Mouse (Mus musculus) limb, embryonic 13.5 days (tissue): Measurements from ENCODE around the gene Dhodh. TPM values are rescaled to one million over a fixed set of nuclear protein-coding genes. Genes with fewer than 3 reads are reported as not detected.

Experiments used
- ATAC-seq: fragments of 200-750 bp; cut with Nextera tagmentation; 2 replicates; pipeline ENCODE4 v1.8.0; 2017; ENCODE audit warnings: low read depth, moderate number of reproducible peaks, moderate TSS enrichment; ENCODE audit not compliant: low FRiP score
- H3K27ac ChIP-seq: fragments of 300-500 bp; sonication (generic); 2 replicates; pipeline ENCODE4 v1.5.1; 2015; ENCODE audit warnings: inconsistent platforms, mild to moderate bottlenecking, moderate library complexity
- H3K27me3 ChIP-seq: fragments of 300-500 bp; sonication (generic); 2 replicates; pipeline ENCODE4 v1.6.1; 2015; ENCODE audit warnings: mild to moderate bottlenecking, inconsistent platforms
- H3K36me3 ChIP-seq: fragments of 300-500 bp; sonication (generic); 2 replicates; pipeline ENCODE4 v1.6.1; 2015; ENCODE audit warnings: inconsistent platforms, mild to moderate bottlenecking, moderate library complexity
- H3K4me1 ChIP-seq: fragments of 300-500 bp; sonication (generic); 2 replicates; pipeline ENCODE4 v1.6.1; 2015; ENCODE audit warnings: inconsistent platforms
- H3K4me2 ChIP-seq: fragments of 300-500 bp; sonication (generic); replicated peaks from 2 replicates; pipeline ENCODE4 v1.6.1; 2015; ENCODE audit warnings: inconsistent platforms, mild to moderate bottlenecking, moderate library complexity
- H3K4me3 ChIP-seq: fragments of 300-500 bp; sonication (generic); 2 replicates; pipeline ENCODE4 v1.5.1; 2015; ENCODE audit warnings: moderate library complexity, mild to moderate bottlenecking, inconsistent platforms
- H3K9ac ChIP-seq: fragments of 300-500 bp; sonication (generic); 2 replicates; pipeline ENCODE4 v1.6.1; 2015; ENCODE audit warnings: mild to moderate bottlenecking, inconsistent platforms
- H3K9me3 ChIP-seq: fragments of 300-500 bp; sonication (generic); 2 replicates; pipeline ENCODE4 v1.6.1; 2016; ENCODE audit warnings: inconsistent platforms
- WGBS: fragments of 180-500 bp; shearing (Covaris S2); methylation state at CpG from one replicate; pipeline ENCODE4 v1.1.7; 2015; 5-methylcytosine and 5-hydroxymethylcytosine counted together
- polyA plus RNA-seq: library from polyadenylated mRNA; unstranded; fragments of >200 nt; fragmentation: Nextera tagmentation; extraction: Ambion mirVana; gene quantifications from 2 replicates; pipeline ENCODE4 v1.2.1, GENCODE M21; 2015

The Dhodh gene
- polyA plus RNA-seq, 1 experiment from 2014 or later = 54.1 TPM

DNA sequence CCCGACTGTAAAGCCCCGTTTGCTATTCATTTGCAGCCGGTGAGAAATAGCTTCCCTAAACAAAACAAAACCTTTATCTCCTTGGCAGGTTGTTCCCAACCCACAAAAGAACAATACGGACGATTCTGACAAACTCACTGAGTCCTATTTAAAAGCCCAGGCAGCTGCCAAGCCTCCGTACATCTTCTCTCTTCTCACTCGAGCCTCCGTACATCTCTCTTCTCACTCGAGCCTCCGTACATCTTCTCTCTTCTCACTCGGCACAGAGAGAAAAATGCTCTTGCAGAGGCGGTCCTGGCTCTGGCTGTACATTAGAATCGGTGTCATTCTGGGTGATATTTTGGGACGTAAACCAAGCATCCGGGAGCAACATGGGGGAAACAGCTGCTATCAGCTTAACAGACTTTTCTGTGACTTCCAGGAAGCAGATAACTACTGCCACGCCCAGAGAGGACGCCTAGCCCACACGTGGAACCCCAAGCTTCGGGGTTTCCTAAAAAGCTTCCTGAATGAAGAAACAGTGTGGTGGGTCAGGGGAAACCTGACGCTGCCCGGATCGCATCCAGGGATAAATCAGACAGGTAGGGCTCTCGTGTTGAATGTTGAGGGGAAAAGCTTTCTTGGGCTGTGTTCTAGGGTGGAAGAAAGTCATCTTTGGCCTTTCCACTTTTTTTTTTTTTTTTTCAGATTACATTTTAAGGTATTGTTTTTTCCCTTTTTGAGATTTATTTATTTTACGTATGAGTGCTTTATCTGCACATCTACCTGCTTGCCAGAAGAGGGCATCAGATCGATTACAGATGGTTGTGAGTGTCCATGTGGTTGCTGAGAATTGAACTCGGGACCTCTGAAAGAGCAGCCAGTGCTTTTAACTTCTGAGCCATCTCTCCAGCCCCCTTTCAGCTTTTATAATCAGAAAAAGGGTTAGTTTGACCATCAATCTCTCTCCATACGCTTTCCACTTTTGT, 6.1 kb upstream of the Dhodh start, which contains the start of gene Pkd1l3:
Pkd1l3 (plus strand) TSS at position 275 of the 968 bp plus-strand sequence.
- H3K36me3 ChIP-seq = no peaks in the 10 kb centered on the region
- H3K27me3 ChIP-seq = no peaks in the 10 kb centered on the region
- H3K4me1 ChIP-seq = no peaks in the 10 kb centered on the region
- H3K9me3 ChIP-seq = no peaks in the 10 kb centered on the region
- H3K4me3 ChIP-seq = no peak within 1 kb of the TSS
- no peak for ATAC-seq
- no peak within 1 kb of the TSS for H3K27ac ChIP-seq
- H3K4me2 ChIP-seq = 0 out of 2 replicates have a peak within 1 kb of the TSS, but pooled peaks have one; percentile 17
- no peak within 1 kb of the TSS for H3K9ac ChIP-seq
- 61% methylated on average over 27 of the region's 27 CpGs for WGBS

DNA sequence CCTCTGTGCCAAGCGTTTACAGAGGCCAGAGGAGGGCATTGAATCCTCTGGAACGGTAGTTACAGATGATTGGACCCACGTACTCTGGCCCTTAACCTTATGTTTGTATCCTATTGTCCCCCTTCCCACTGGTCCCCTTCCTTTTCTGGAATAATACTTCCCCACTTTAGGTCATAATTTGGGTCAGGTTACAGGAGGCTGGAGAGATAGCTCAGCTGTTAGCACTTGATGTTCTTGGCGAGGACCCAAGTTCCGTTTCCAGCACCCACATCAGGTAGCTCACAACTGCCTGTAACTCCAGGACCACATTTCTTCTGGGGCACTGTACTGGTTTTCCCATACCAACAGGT, 655 bp upstream of the Dhodh start:
- no peak for ATAC-seq
- WGBS = 13% methylated on average over 5 of the region's 5 CpGs
- H3K4me1 ChIP-seq = peaks cover 16% of the 10 kb centered on the region

DNA sequence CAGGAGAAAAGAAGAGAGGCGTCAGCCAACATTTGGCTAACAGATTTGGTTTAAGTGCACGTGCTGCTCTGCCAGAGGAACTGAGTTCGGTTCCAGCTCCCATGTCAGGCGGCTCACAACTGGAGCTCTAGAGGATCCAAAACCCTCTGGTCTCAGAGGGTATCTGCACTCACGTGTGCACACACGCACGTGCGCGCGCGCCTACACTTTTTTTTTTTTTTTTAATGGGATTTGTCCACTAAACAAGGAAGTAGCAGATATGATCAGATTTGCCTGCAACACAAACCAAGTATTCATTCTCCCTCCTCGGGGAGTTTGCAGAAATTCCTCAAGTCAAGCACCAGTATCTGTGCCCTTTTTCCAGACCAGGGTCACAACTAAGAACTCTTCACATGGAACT, 823 bp downstream of the Dhodh start:
- H3K9ac ChIP-seq = peak overlapping the region; percentile 70
- peak overlapping the region; percentile 84 for H3K4me2 ChIP-seq
- ATAC-seq = no peak
- H3K27ac ChIP-seq = peak overlapping the region; percentile 93; the same call in 1 of the 2 replicates
- H3K36me3 ChIP-seq = peaks cover 27% of the 10 kb centered on the region
- no peaks in the 10 kb centered on the region for H3K9me3 ChIP-seq
- peak overlapping the region; percentile 63 for H3K4me3 ChIP-seq
- no peaks in the 10 kb centered on the region for H3K27me3 ChIP-seq
- peaks cover 16% of the 10 kb centered on the region for H3K4me1 ChIP-seq
- 13% methylated on average over 12 of the region's 12 CpGs for WGBS

More for the DNA sequence above, 655 bp upstream of the Dhodh start:
- peak overlapping the region; percentile 70 for H3K9ac ChIP-seq
- no peaks in the 10 kb centered on the region for H3K27me3 ChIP-seq
- peak overlapping the region; percentile 84 for H3K4me2 ChIP-seq
- H3K36me3 ChIP-seq = peaks cover 12% of the 10 kb centered on the region
- H3K27ac ChIP-seq = 0 out of 2 replicates have a peak overlapping the region, but pooled peaks have one; percentile 93
- peak overlapping the region; percentile 63 for H3K4me3 ChIP-seq
- no peaks in the 10 kb centered on the region for H3K9me3 ChIP-seq

DNA sequence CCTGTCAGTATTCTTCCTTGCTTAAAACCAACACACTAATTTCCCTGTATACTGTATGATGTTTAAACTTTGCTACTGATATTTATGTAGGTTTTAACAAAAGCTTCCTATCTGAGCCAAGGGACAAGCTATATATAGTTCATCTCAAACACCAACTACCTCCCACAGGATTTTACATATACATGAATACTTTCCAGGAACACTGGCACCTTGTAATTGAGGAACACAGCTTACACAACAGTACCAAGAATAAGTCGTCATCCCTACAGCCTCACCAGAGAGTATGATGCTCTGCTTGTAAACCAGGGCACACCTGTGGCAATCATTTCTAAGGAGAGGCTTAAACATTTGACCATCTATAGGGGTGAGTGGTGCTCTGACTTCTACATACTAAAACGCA, 1.7 kb downstream of the Dhodh start:
- no peak overlapping the region for H3K4me3 ChIP-seq
- no peak overlapping the region for H3K9ac ChIP-seq
- no peaks in the 10 kb centered on the region for H3K9me3 ChIP-seq
- peaks cover 16% of the 10 kb centered on the region for H3K4me1 ChIP-seq
- ATAC-seq = no peak
- H3K27ac ChIP-seq = no peak overlapping the region
- H3K27me3 ChIP-seq = no peaks in the 10 kb centered on the region
- peaks cover 35% of the 10 kb centered on the region for H3K36me3 ChIP-seq
- WGBS = 74% methylated on average over 2 of the region's 2 CpGs
- no peak overlapping the region for H3K4me2 ChIP-seq

DNA sequence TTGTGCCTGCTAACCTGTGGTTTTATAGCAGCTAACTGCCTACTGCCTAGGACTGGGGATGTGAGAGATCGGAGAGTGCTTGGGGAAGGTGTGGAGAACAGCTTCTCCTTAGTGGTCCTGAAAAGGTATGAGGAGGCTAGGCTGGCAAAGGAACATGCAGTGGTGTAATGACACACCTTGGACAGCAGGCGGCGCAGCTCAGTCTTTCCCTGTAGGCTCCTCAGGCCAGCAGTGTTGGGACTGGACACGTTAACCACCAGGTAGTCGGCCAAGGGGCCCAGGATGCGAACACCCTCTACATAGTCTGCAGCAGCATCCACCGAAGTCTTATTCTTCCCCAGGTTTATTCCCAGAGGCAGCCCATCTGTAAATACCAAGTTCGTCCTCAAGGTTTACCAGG, 12.6 kb downstream of the Dhodh start:
- WGBS = 51% methylated on average over 8 of the region's 8 CpGs
- Histone ChIP-seq H3K27ac (no peak overlapping the region), H3K4me3 (no peak overlapping the region), H3K36me3 (peaks cover 75% of the 10 kb centered on the region), H3K4me1 (no peaks in the 10 kb centered on the region), H3K27me3 (no peaks in the 10 kb centered on the region), H3K4me2 (no peak overlapping the region), H3K9me3 (no peaks in the 10 kb centered on the region), H3K9ac (no peak overlapping the region)
- ATAC-seq = no peak

DNA sequence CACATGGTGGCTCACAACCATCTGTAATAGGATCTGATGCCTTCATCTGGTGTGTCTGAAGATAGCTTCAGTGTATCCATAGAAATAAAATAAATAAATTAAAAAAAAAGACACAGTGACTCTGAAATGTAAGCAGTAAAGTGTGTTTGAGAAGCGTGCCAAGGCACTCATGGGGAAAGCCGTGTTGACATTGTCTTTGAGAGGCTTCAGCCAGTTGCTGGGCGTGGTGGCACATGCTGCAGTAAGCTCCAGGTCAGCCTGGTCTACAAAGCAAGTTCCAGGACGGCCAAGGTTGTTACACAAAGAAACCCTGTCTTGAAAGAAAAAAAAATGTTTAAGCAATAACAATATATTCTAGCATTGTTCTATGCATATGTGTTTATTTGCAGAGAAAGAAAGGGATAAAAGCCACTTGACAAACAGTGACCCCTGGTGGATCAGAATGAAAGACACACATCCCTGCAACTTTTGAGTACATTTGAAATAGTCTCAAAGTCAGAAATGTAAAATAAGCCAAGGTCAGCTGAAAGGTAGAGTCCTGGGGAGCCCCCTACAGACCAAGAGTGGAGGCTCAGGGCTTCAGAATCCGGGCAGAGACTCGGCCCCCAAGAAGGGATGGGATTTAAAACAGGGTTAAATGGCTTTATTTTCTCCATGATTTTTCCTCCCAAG, 15.2 kb downstream of the Dhodh start:
- H3K9ac ChIP-seq = no peak overlapping the region
- 79% methylated on average over 6 of the region's 6 CpGs for WGBS
- no peak overlapping the region for H3K27ac ChIP-seq
- no peak overlapping the region for H3K4me2 ChIP-seq
- no peaks in the 10 kb centered on the region for H3K9me3 ChIP-seq
- H3K36me3 ChIP-seq = peaks cover 54% of the 10 kb centered on the region
- H3K4me3 ChIP-seq = no peak overlapping the region
- ATAC-seq = no peak
- no peaks in the 10 kb centered on the region for H3K27me3 ChIP-seq
- H3K4me1 ChIP-seq = no peaks in the 10 kb centered on the region

DNA sequence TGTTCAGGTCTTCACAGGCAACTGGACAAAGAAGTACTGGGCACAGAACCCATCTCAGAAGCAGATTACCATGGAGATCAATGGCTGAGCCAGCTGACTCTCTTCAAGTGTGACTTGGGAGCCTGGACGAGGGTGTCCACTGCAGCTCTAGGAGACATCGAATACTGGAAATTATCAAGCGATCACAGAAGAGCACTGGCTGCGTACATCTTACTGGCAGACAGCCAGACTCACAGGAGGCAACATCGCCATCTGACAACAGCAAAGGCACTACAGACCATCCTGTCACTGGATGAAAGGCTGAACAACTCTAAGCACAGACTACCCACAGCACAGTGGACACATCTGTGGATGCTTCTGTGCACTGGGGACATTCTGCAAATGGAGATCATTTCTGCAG, 16.3 kb downstream of the Dhodh start:
- H3K4me3 ChIP-seq = no peak overlapping the region
- no peak overlapping the region for H3K9ac ChIP-seq
- H3K9me3 ChIP-seq = no peaks in the 10 kb centered on the region
- no peaks in the 10 kb centered on the region for H3K4me1 ChIP-seq
- ATAC-seq = no peak
- H3K27me3 ChIP-seq = no peaks in the 10 kb centered on the region
- H3K4me2 ChIP-seq = no peak overlapping the region
- WGBS = 93% methylated on average over 5 of the region's 5 CpGs
- no peak overlapping the region for H3K27ac ChIP-seq
- H3K36me3 ChIP-seq = peaks cover 52% of the 10 kb centered on the region

DNA sequence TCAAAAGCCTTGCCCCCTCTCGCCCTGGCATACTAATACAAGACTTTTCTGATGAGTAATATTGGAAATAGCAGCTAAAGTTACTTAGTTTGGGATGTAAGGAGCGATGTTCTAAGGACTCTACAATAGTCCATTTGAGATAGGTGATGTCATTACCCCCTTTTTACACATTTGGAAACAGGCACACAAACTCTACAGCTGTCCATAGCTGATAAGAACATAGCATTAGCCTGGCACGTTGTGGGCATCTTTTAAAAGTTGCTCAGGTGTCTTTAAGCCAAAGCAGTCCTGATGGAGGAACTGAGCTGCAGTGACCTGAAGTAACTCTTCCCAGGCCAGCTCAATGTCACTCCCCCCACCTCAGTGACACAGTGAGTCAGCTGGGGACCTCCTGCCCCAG, 17.1 kb downstream of the Dhodh start:
- Histone ChIP-seq H3K27me3 (no peaks in the 10 kb centered on the region), H3K36me3 (peaks cover 46% of the 10 kb centered on the region), H3K4me1 (no peaks in the 10 kb centered on the region), H3K4me2 (no peak overlapping the region), H3K4me3 (no peak overlapping the region), H3K9ac (no peak overlapping the region), H3K27ac (no peak overlapping the region), H3K9me3 (no peaks in the 10 kb centered on the region)
- ATAC-seq = no peak
- WGBS = 83% methylated on average over 3 of the region's 3 CpGs

DNA sequence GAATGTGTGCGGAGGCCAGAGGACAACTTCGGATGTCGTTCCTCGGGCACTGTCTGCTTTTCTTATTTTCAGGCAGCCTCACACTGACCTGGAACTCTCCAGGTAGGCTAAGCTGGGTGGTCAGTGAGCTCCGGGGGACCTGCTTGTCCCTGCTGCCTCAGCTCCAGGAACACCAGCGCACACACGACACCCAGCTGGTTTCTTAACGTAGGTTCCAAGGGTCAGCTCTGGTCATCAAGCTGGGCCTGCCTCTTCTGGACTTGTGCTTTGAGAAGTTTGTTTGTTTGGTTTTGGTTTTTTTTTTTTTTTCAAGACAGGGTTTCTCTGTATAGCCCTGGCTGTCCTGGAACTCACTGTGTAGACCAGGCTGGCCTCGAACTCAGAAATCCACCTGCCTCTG, 17.6 kb downstream of the Dhodh start:
- no peak overlapping the region for H3K9ac ChIP-seq
- H3K27me3 ChIP-seq = no peaks in the 10 kb centered on the region
- no peak overlapping the region for H3K27ac ChIP-seq
- H3K36me3 ChIP-seq = peaks cover 45% of the 10 kb centered on the region
- H3K4me2 ChIP-seq = no peak overlapping the region
- no peaks in the 10 kb centered on the region for H3K9me3 ChIP-seq
- ATAC-seq = no peak
- no peak overlapping the region for H3K4me3 ChIP-seq
- 84% methylated on average over 9 of the region's 9 CpGs for WGBS
- no peaks in the 10 kb centered on the region for H3K4me1 ChIP-seq

DNA sequence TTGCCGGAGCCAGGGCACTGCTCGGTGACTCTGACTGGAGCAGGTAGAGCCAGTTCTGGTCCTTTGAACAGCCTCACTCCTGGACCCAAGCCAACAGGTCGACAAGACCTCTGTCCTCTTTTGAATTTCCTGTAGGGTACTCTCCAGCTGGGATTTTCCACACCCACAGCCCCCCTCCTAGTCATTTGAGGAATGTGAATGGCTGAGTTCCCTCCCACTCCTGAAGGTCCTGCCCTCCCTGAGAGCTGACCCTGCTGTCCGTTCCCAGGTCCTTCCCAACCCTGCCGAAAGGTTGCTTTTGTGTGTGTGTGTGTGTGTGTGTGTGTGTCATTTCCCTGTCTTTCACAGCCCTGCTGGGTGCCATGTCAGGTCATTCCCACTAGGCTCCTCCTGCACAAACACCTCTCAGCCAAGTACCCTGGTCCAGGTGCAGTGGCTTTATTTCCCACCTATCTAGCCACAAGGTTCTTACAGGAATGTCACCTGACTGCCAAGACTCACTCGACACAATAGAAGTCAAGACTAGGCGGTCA, 21.4 kb downstream of the Dhodh start:
- no peaks in the 10 kb centered on the region for H3K4me1 ChIP-seq
- no peaks in the 10 kb centered on the region for H3K27me3 ChIP-seq
- H3K9me3 ChIP-seq = no peaks in the 10 kb centered on the region; the same call in 1 of the 2 replicates
- WGBS = 65% methylated on average over 7 of the region's 7 CpGs
- H3K36me3 ChIP-seq = peaks cover 8% of the 10 kb centered on the region
- no peak overlapping the region for H3K4me3 ChIP-seq
- H3K4me2 ChIP-seq = no peak overlapping the region
- H3K27ac ChIP-seq = no peak overlapping the region
- ATAC-seq = no peak
- H3K9ac ChIP-seq = no peak overlapping the region

DNA sequence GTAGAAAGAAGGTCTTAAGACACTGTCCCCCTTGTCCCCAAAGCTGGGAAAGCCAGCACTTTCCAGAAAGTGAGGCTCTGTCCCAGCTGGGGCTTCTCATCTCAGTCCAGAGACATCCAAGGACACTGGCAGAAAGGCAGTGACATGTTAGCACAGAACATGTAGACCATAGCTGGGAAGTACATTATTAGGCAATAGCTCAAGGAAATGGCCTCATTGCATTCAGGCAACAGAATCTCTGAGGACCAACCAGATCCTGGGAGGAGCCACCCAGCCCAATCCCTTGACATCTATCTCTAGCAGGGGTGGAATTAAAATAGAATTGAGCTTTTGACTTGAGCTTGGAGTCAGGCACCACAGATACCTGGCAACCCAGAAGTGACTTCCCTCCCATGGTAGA, 22.8 kb downstream of the Dhodh start:
- Histone ChIP-seq H3K9me3 (no peaks in the 10 kb centered on the region; the same call in 1 of the 2 replicates), H3K27me3 (no peaks in the 10 kb centered on the region), H3K27ac (no peak overlapping the region), H3K36me3 (no peaks in the 10 kb centered on the region), H3K4me3 (no peak overlapping the region), H3K4me2 (no peak overlapping the region), H3K9ac (no peak overlapping the region), H3K4me1 (no peaks in the 10 kb centered on the region)
- no peak for ATAC-seq

DNA sequence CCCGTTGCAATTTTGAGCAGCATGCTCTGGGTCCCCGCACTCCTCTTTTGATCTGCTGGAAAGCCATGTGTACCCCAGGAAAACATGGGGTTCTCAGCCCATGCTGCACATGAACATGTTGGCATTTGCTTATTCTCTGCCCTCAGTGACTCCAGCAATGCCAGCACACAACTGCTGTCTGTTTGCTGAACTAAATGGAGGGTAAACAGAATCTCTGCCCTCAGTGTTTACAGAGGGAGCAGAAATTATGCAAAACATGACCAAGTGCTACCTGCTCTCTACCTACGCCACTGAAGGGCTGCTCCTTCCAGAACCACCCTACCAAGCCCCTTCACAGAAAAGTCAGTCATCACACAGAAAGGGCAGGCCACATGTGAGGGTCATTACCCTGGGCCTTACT, 23.6 kb downstream of the Dhodh start:
- H3K4me3 ChIP-seq = no peak overlapping the region
- H3K9ac ChIP-seq = no peak overlapping the region
- H3K9me3 ChIP-seq = no peaks in the 10 kb centered on the region; the same call in 1 of the 2 replicates
- H3K27ac ChIP-seq = no peak overlapping the region
- H3K4me1 ChIP-seq = no peaks in the 10 kb centered on the region
- H3K4me2 ChIP-seq = no peak overlapping the region
- H3K36me3 ChIP-seq = no peaks in the 10 kb centered on the region
- no peak for ATAC-seq
- no peaks in the 10 kb centered on the region for H3K27me3 ChIP-seq
- 83% methylated on average over 3 of the region's 3 CpGs for WGBS
